Mouse (Mus musculus): ENCODE measurements around the gene Cysltr1. TPM values are rescaled to one million over a fixed set of nuclear protein-coding genes. Genes with fewer than 3 reads are reported as not detected.

Gene Cysltr1
- polyA plus RNA-seq, 1 experiment: not detected

DNA sequence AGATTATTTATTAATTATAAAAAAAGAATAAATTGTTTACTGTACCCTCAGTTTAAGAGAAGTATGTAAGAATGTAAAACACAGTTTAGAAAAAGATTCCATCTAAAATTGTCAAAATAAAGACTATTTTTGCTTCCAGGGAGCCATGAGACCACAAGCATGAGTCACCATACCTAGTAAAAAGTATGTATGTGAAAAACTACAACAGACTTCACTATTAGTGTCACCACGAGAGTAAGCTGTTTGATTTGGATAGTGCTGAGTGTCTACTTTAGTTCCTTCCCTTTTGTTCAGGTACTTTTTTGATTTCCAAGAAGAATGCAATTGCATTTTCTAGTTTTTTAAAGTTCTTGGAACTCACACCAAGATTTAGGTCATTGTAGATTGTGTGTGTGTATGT is 19.0 kb upstream of the Cysltr1 start:
- H3K79me3 ChIP-seq (ENCODE audit: low read depth): no peaks in the 10 kb centered on the region
- TF ChIP-seq MYOG (IDR thresholded peaks at IDR 0.05; ENCODE audit: control insufficient read depth, extremely low read depth, insufficient read length) (no peak), MAX (IDR thresholded peaks at IDR 0.05) (no peak), CEBPB (IDR thresholded peaks at IDR 0.05; ENCODE audit: low read depth) (no peak), CTCF (IDR thresholded peaks at IDR 0.05; ENCODE audit: control insufficient read depth, insufficient read depth, insufficient read length) (no peak), MYOD1 (IDR thresholded peaks at IDR 0.05; ENCODE audit: control insufficient read depth, insufficient read length, low read depth) (no peak), USF1 (IDR thresholded peaks at IDR 0.05; ENCODE audit: low read depth) (no peak), FOSL1 (IDR thresholded peaks at IDR 0.05; ENCODE audit: insufficient read depth, low read length, poor library complexity, severe bottlenecking) (no peak)
- no peaks in the 10 kb centered on the region for H3K27me3 ChIP-seq (ENCODE audit: control insufficient read depth, insufficient read depth, insufficient read length)
- H3K36me3 ChIP-seq (ENCODE audit: control insufficient read depth, insufficient read depth): no peaks in the 10 kb centered on the region
- no peak overlapping the region for H3K4me3 ChIP-seq (ENCODE audit: insufficient read depth, poor library complexity, severe bottlenecking)
- H3K79me2 ChIP-seq (ENCODE audit: control insufficient read depth, insufficient read depth): no peaks in the 10 kb centered on the region
- H3ac ChIP-seq (ENCODE audit: control insufficient read depth, insufficient read length, low read depth): no peak overlapping the region

DNA sequence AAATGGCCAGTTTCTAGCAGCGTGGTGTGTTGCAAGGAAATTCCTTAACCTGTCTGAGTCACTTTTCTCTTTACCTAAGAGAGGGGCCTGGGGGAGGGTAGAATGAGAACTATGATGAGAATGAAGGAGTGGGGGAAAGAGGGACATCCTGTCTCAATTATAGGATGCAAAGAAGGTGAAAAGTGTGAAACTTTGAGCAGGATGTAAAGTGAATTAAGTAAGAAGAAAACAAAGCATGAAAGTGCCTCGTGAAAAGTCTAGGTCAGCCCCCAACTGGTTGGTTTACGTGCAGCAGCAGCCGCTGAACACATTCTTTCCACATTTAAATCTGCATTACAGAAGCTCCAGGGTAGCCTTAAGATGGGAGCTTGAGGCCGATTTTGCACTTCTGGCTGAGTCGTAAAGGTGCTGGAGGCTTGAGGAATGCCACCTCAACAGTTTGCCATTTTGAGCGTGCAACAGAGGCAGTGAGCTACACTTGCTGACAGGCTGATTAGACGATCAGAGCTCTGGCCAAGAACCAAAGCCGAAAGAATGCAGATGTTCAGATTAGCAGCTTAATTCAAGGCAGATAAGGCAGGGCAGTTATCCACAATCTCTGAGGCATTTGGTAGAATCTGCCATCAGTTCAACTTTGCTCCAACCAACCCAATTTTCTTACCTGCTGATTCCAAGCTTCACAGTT is 763 bp downstream of the Cysltr1 start:
- Histone ChIP-seq H3ac (ENCODE audit: control insufficient read depth, insufficient read length, low read depth) (no peak overlapping the region), H3K27me3 (ENCODE audit: control insufficient read depth, insufficient read depth, insufficient read length) (no peaks in the 10 kb centered on the region), H3K79me2 (ENCODE audit: control insufficient read depth, insufficient read depth) (no peaks in the 10 kb centered on the region), H3K79me3 (ENCODE audit: low read depth) (no peaks in the 10 kb centered on the region), H3K36me3 (ENCODE audit: control insufficient read depth, insufficient read depth) (no peaks in the 10 kb centered on the region), H3K4me3 (ENCODE audit: insufficient read depth, poor library complexity, severe bottlenecking) (no peak overlapping the region)
- TF ChIP-seq FOSL1 (IDR thresholded peaks at IDR 0.05; ENCODE audit: insufficient read depth, low read length, poor library complexity, severe bottlenecking): no peak
- TF ChIP-seq USF1 (IDR thresholded peaks at IDR 0.05; ENCODE audit: low read depth): no peak
- TF ChIP-seq MAX (IDR thresholded peaks at IDR 0.05): no peak
- TF ChIP-seq CTCF (IDR thresholded peaks at IDR 0.05; ENCODE audit: control insufficient read depth, insufficient read depth, insufficient read length): no peak
- TF ChIP-seq MYOD1 (IDR thresholded peaks at IDR 0.05; ENCODE audit: control insufficient read depth, insufficient read length, low read depth): no peak
- no peak for TF ChIP-seq MYOG (IDR thresholded peaks at IDR 0.05; ENCODE audit: control insufficient read depth, extremely low read depth, insufficient read length)
- no peak for TF ChIP-seq CEBPB (IDR thresholded peaks at IDR 0.05; ENCODE audit: low read depth)

DNA sequence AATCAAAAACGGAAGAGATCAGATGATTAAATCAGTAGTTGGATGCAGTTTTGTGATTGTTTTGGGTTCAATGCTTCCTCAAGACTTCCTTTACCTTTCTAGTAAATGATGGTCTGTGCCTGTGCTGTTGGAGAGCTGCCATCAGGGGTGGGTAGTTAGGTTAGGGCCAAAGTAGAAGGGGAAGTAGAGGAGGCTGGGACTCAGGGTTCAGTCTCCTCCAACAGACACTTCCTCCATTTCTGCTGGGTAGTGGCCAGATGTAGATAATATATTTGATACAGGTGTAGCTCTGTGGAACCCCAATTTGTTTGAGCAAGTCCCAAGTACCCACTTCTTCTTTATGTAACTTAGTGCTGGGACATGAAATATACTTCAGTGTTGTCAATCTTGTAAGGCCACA is 7.6 kb downstream of the Cysltr1 start:
- H3K4me3 ChIP-seq (ENCODE audit: insufficient read depth, poor library complexity, severe bottlenecking): no peak overlapping the region
- no peaks in the 10 kb centered on the region for H3K79me3 ChIP-seq (ENCODE audit: low read depth)
- no peaks in the 10 kb centered on the region for H3K36me3 ChIP-seq (ENCODE audit: control insufficient read depth, insufficient read depth)
- no peak overlapping the region for H3ac ChIP-seq (ENCODE audit: control insufficient read depth, insufficient read length, low read depth)
- TF ChIP-seq CTCF (IDR thresholded peaks at IDR 0.05; ENCODE audit: control insufficient read depth, insufficient read depth, insufficient read length) (no peak), USF1 (IDR thresholded peaks at IDR 0.05; ENCODE audit: low read depth) (no peak), FOSL1 (IDR thresholded peaks at IDR 0.05; ENCODE audit: insufficient read depth, low read length, poor library complexity, severe bottlenecking) (no peak), MYOG (IDR thresholded peaks at IDR 0.05; ENCODE audit: control insufficient read depth, extremely low read depth, insufficient read length) (no peak), MAX (IDR thresholded peaks at IDR 0.05) (no peak), MYOD1 (IDR thresholded peaks at IDR 0.05; ENCODE audit: control insufficient read depth, insufficient read length, low read depth) (no peak), CEBPB (IDR thresholded peaks at IDR 0.05; ENCODE audit: low read depth) (no peak)
- H3K79me2 ChIP-seq (ENCODE audit: control insufficient read depth, insufficient read depth): no peaks in the 10 kb centered on the region
- no peaks in the 10 kb centered on the region for H3K27me3 ChIP-seq (ENCODE audit: control insufficient read depth, insufficient read depth, insufficient read length)

DNA sequence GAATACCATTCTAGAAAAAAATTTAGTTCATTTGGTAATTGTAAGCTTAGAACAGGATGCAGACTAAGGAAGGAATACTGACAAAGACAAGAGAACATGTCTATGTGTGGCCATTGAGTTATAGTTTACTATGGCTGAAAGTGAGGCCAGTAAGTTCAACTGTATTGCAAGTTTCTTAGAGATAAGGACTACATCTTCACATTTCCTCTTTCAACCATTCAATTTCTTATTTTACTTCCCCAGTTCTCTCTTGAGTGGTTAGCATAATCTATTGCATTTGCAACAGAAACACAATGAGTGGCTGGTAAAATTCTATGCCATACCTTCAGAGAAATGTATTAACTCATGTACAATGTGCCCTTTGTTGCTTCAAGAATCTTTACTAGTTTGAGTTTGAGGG is 9.6 kb downstream of the Cysltr1 start:
- TF ChIP-seq MYOG (IDR thresholded peaks at IDR 0.05; ENCODE audit: control insufficient read depth, extremely low read depth, insufficient read length): no peak
- no peak for TF ChIP-seq MYOD1 (IDR thresholded peaks at IDR 0.05; ENCODE audit: control insufficient read depth, insufficient read length, low read depth)
- no peak for TF ChIP-seq CEBPB (IDR thresholded peaks at IDR 0.05; ENCODE audit: low read depth)
- no peak for TF ChIP-seq MAX (IDR thresholded peaks at IDR 0.05)
- TF ChIP-seq USF1 (IDR thresholded peaks at IDR 0.05; ENCODE audit: low read depth): no peak
- no peak for TF ChIP-seq CTCF (IDR thresholded peaks at IDR 0.05; ENCODE audit: control insufficient read depth, insufficient read depth, insufficient read length)
- TF ChIP-seq FOSL1 (IDR thresholded peaks at IDR 0.05; ENCODE audit: insufficient read depth, low read length, poor library complexity, severe bottlenecking): no peak
- Histone ChIP-seq H3K4me3 (ENCODE audit: insufficient read depth, poor library complexity, severe bottlenecking) (no peak overlapping the region), H3ac (ENCODE audit: control insufficient read depth, insufficient read length, low read depth) (no peak overlapping the region), H3K79me2 (ENCODE audit: control insufficient read depth, insufficient read depth) (no peaks in the 10 kb centered on the region), H3K27me3 (ENCODE audit: control insufficient read depth, insufficient read depth, insufficient read length) (no peaks in the 10 kb centered on the region), H3K36me3 (ENCODE audit: control insufficient read depth, insufficient read depth) (no peaks in the 10 kb centered on the region), H3K79me3 (ENCODE audit: low read depth) (no peaks in the 10 kb centered on the region)

DNA sequence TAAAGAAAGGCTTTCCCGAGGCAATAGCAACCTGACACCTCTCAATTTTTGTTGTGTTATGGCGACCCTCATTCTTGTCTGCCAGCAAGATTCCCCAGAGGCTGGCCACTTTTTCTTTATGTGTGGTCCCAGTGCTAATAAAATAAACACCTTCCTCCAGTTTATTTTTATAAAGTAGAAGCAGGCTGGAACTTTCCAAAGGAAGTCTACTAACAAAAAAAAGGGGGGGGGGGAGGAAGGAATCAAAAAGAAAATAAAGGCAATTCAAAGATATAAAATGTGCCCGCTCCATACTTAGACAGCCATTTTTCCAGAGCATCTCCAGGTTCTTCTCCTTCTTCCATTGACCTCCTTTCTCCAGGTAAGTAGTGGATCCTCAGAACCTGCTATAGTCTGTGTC is 20.6 kb downstream of the Cysltr1 start, which contains the start of gene Gm5127:
Gene Gm5127 (plus strand): TSS at position 301 of the 400 bp plus-strand sequence.
- Histone ChIP-seq H3K27me3 (ENCODE audit: control insufficient read depth, insufficient read depth, insufficient read length) (no peaks in the 10 kb centered on the region), H3K79me3 (ENCODE audit: low read depth) (no peaks in the 10 kb centered on the region), H3K36me3 (ENCODE audit: control insufficient read depth, insufficient read depth) (no peaks in the 10 kb centered on the region), H3K79me2 (ENCODE audit: control insufficient read depth, insufficient read depth) (no peaks in the 10 kb centered on the region), H3ac (ENCODE audit: control insufficient read depth, insufficient read length, low read depth) (no peak within 1 kb of the TSS), H3K4me3 (ENCODE audit: insufficient read depth, poor library complexity, severe bottlenecking) (no peak within 1 kb of the TSS)
- TF ChIP-seq MYOG (IDR thresholded peaks at IDR 0.05; ENCODE audit: control insufficient read depth, extremely low read depth, insufficient read length) (no peak), CEBPB (IDR thresholded peaks at IDR 0.05; ENCODE audit: low read depth) (no peak), USF1 (IDR thresholded peaks at IDR 0.05; ENCODE audit: low read depth) (no peak), MAX (IDR thresholded peaks at IDR 0.05) (no peak), MYOD1 (IDR thresholded peaks at IDR 0.05; ENCODE audit: control insufficient read depth, insufficient read length, low read depth) (no peak), FOSL1 (IDR thresholded peaks at IDR 0.05; ENCODE audit: insufficient read depth, low read length, poor library complexity, severe bottlenecking) (no peak), CTCF (IDR thresholded peaks at IDR 0.05; ENCODE audit: control insufficient read depth, insufficient read depth, insufficient read length) (no peak)

All from C2C12 (cell line).